Mouse (Mus musculus) liver, postnatal 0 days (tissue): ENCODE data around the gene Dkk3. TPM values are rescaled to one million over a fixed set of nuclear protein-coding genes. Genes with fewer than 3 reads are reported as not detected.
A peak's percentile ranks its signal among the peaks of the same experiment; 100 is the strongest.

ENCODE experiments used
- ATAC-seq: fragments of 200-750 bp; cut with Nextera tagmentation; 2 replicates; pipeline ENCODE4 v1.8.0; 2017; ENCODE audit warnings: mild to moderate bottlenecking, moderate library complexity
- DNase-seq: peaks from one replicate; pipeline ENCODE4 v3.0.0-alpha.2; 2016
- H3K27ac ChIP-seq: fragments of 300-500 bp; sonication (generic); 2 replicates; pipeline ENCODE4 v1.5.1; 2014; ENCODE audit warnings: antibody characterized with exemption, moderate library complexity, mild to moderate bottlenecking, low read depth
- H3K27me3 ChIP-seq: fragments of 300-500 bp; sonication (generic); 2 replicates; pipeline ENCODE4 v1.6.1; 2014; ENCODE audit warnings: low read length, control low read depth, mixed read lengths; ENCODE audit not compliant: insufficient read depth
- H3K36me3 ChIP-seq: fragments of 300-500 bp; sonication (generic); replicated peaks from 2 replicates; pipeline ENCODE4 v1.6.1; 2014; ENCODE audit warnings: mild to moderate bottlenecking, control low read depth, low read length, moderate library complexity, mixed read lengths; ENCODE audit not compliant: insufficient read depth
- H3K4me1 ChIP-seq: fragments of 300-500 bp; sonication (generic); 2 replicates; pipeline ENCODE4 v1.6.1; 2014; ENCODE audit warnings: antibody characterized with exemption, mild to moderate bottlenecking, control low read depth; ENCODE audit not compliant: insufficient read depth
- H3K4me2 ChIP-seq: fragments of 300-500 bp; sonication (generic); 2 replicates; pipeline ENCODE4 v1.6.1; 2014; ENCODE audit warnings: low read depth, mild to moderate bottlenecking, low read length, moderate library complexity, mixed read lengths
- H3K4me3 ChIP-seq: fragments of 300-500 bp; sonication (generic); 2 replicates; pipeline ENCODE4 v1.5.1; 2014; ENCODE audit warnings: low read depth, low read length
- H3K9ac ChIP-seq: fragments of 300-500 bp; sonication (generic); replicated peaks from 2 replicates; pipeline ENCODE4 v1.6.1; 2014; ENCODE audit warnings: mild to moderate bottlenecking, moderate library complexity
- H3K9me3 ChIP-seq: fragments of 300-500 bp; sonication (generic); 2 replicates; pipeline ENCODE4 v1.6.1; 2016; ENCODE audit warnings: mild to moderate bottlenecking, control low read depth, low read length, mixed read lengths
- CTCF ChIP-seq: sonication (generic); IDR thresholded peaks from 2 replicates; pipeline ENCODE4 v1.5.1; 2016; ENCODE audit warnings: antibody characterized with exemption, low read depth
- EP300 ChIP-seq: IDR thresholded peaks from 2 replicates; pipeline ENCODE4 v1.6.1; 2016; ENCODE audit warnings: antibody characterized with exemption, low read depth, mild to moderate bottlenecking
- WGBS: fragments of 180-500 bp; shearing (Covaris S2); extraction: QIAGEN DNeasy Blood & Tissue Kit; methylation state at CpG from one replicate; pipeline ENCODE4 v1.1.7; 2014; ENCODE audit not compliant: insufficient replicate concordance; 5-methylcytosine and 5-hydroxymethylcytosine counted together
- polyA plus RNA-seq: library from polyadenylated mRNA; unstranded; fragments of >200 nt; fragmentation: Nextera tagmentation; extraction: Ambion mirVana; gene quantifications from 2 replicates; pipeline ENCODE4 v1.2.1, GENCODE M21; 2015

The Dkk3 gene
- polyA plus RNA-seq, 1 experiment from 2014 or later = 1.7 TPM

- H3K4me1 ChIP-seq = peaks cover 17% of the 10 kb centered on the region
- H3K27me3 ChIP-seq = no peaks in the 10 kb centered on the region
- no peak overlapping the region for H3K4me2 ChIP-seq
- no peaks in the 10 kb centered on the region for H3K36me3 ChIP-seq
- DNase-seq = no peak
- ATAC-seq = no peak
- no peak overlapping the region for H3K4me3 ChIP-seq
- no peak overlapping the region for H3K27ac ChIP-seq
- TF ChIP-seq CTCF = no peak
- no peak for TF ChIP-seq EP300
- 59% methylated on average over 13 of the region's 13 CpGs for WGBS
- H3K9ac ChIP-seq = no peak overlapping the region
- H3K9me3 ChIP-seq = peaks cover 2% of the 10 kb centered on the region; the same call in 1 of the 2 replicates
Observed at GRCm38 (mm10) chr7:112187536-112188459, 28.9 kb upstream of the Dkk3 start.

- Histone ChIP-seq H3K27me3 (no peaks in the 10 kb centered on the region), H3K9me3 (peaks cover 2% of the 10 kb centered on the region; the same call in 1 of the 2 replicates), H3K4me2 (no peak overlapping the region), H3K36me3 (no peaks in the 10 kb centered on the region), H3K4me1 (peaks cover 12% of the 10 kb centered on the region), H3K9ac (no peak overlapping the region), H3K27ac (no peak overlapping the region), H3K4me3 (no peak overlapping the region)
- no peak for TF ChIP-seq CTCF
- TF ChIP-seq EP300 = no peak
- DNase-seq = no peak
- WGBS = 73% methylated on average over 7 of the region's 7 CpGs
- no peak for ATAC-seq
Observed at GRCm38 (mm10) chr7:112186871-112187270, 28.0 kb upstream of the Dkk3 start.

DNA sequence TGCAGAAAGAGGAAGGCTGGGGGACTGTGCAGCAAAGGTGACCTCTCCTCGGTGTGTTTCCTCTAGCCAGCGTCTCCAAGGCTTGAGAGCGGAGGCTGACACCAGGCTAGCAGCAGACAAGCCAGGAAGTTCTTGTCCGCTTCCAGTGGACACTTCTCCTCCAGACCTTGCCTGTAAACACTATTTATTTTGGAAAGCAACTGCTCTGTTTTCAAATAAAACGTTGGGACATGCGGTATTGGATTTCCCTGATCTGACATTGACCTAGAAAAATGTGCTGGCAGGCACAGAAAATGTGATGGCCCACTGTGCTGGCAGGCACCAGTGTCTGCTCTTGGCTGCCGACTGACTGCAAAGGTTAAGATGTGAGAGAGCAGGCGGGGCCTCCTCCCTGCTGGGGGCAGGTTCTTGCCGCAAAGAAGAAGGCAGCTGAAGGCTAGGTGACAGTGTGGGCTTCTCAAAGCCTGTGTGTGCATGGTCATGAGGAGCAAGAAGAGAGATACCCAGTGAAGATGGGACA, 26.4 kb upstream of the Dkk3 start:
- WGBS = 53% methylated on average over 9 of the region's 9 CpGs
- peak; percentile 54 for DNase-seq

DNA sequence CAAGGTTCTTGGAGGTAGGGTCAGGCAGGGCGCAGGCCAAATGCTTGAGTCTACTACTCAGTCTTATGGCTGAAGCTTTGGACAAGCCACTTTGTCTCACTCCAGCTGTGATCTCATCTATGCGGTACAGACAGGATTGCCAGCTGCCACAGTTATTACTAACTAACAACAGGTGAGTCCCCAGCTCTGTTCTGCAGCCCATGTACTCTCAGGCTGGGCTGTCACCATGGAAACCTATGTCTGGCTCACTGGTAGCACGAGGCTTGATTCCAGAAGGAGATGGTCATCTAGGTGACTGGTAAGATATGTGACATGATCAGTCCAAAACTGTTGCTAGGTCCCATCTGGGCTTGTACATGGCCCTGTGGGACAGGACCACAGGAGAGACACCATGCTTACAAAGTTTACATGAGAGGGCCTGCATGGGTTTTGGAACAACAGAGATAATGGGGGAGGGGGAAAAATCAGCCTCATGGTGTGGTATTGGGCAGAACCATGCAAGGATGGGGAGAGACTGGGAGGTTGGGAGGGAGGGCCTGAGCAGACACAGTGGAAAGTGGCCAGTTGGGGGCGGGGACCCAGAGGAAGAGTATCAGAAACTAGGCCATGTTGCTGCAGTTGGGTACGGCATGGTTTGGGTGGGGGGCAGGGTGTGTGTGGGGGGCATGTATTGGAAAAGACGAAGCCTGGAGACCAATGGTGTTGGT, 25.8 kb upstream of the Dkk3 start:
- H3K27ac ChIP-seq = peak overlapping the region; percentile 69
- peaks cover 2% of the 10 kb centered on the region; the same call in 1 of the 2 replicates for H3K9me3 ChIP-seq
- DNase-seq = peak; percentile 46
- H3K36me3 ChIP-seq = no peaks in the 10 kb centered on the region
- H3K9ac ChIP-seq = no peak overlapping the region
- no peak overlapping the region for H3K4me2 ChIP-seq
- no peaks in the 10 kb centered on the region for H3K27me3 ChIP-seq
- no peak overlapping the region for H3K4me3 ChIP-seq
- peak; percentile 53 for ATAC-seq
- H3K4me1 ChIP-seq = peaks cover 12% of the 10 kb centered on the region
- WGBS = 72% methylated on average over 6 of the region's 6 CpGs
- no peak for TF ChIP-seq EP300
- no peak for TF ChIP-seq CTCF

More for the DNA sequence above, 26.4 kb upstream of the Dkk3 start:
- Histone ChIP-seq H3K4me3 (no peak overlapping the region), H3K9me3 (peaks cover 2% of the 10 kb centered on the region; the same call in 1 of the 2 replicates), H3K36me3 (no peaks in the 10 kb centered on the region), H3K4me2 (no peak overlapping the region), H3K9ac (no peak overlapping the region), H3K27me3 (no peaks in the 10 kb centered on the region), H3K4me1 (peaks cover 12% of the 10 kb centered on the region), H3K27ac (peak overlapping the region; percentile 76)
- TF ChIP-seq EP300 = peak; percentile 41
- TF ChIP-seq CTCF = no peak
- peak; percentile 79 for ATAC-seq

GRCm38 (mm10) chr7:112183258-112183841, 24.5 kb upstream of the Dkk3 start:
- no peak overlapping the region for H3K27ac ChIP-seq
- peaks cover 12% of the 10 kb centered on the region for H3K4me1 ChIP-seq
- DNase-seq = peak; percentile 86
- 32% methylated on average over 5 of the region's 5 CpGs for WGBS
- H3K4me3 ChIP-seq = no peak overlapping the region
- H3K36me3 ChIP-seq = no peaks in the 10 kb centered on the region
- peak; percentile 32 for ATAC-seq
- no peaks in the 10 kb centered on the region for H3K27me3 ChIP-seq
- no peak overlapping the region for H3K9ac ChIP-seq
- H3K4me2 ChIP-seq = no peak overlapping the region
- TF ChIP-seq CTCF (peak; percentile 99), EP300 (no peak)
- H3K9me3 ChIP-seq = peaks cover 2% of the 10 kb centered on the region; the same call in 1 of the 2 replicates
